29 mouse cellular contexts compared by ENCODE assay signal in the genomic region with DNA sequence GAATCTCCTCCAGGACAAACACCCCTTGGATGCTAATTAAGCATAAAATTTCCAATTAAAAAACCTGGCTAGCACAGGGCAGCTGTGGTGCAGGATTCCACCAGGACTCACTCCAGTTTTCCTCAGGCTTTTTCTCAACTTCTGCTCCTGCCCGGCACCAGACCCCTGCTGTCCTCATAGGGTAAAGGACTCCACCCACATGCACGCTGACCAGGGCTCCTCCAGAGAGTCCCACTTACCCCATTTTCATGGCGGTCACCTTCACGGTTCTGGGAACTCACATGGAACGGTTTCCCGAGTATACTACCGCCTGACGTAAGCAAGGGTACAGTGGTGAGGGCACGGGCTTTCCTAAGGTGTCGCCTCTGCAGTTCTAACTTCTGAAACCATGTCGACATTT. TPM values are rescaled to one million over a fixed set of nuclear protein-coding genes. Genes with fewer than 3 reads are reported as not detected.
A peak's percentile ranks its signal among the peaks of the same experiment; 100 is the strongest.
DNase-seq lines count a peak whose midpoint lies in the region; ATAC-seq and TF ChIP-seq lines count a peak whose summit lies in the region.
"Had no signal": no experiment of that assay in that cellular context is flagged by ENCODE, and none has a peak within 500 bp of the region (broad histone marks: within the 10 kb centered on the region; RNA-seq: fewer than 3 reads in every experiment).

No protein-coding gene starts in this region.

- H3K4me2 ChIP-seq in kidney, embryonic 14.5 days (replicated peaks; ENCODE audit: low read depth, low read length), result no peak overlapping the region
- H3K4me2 ChIP-seq: embryonic facial prominence, embryonic 13.5 days; forebrain, embryonic 12.5 days; forebrain, embryonic 15.5 days; heart, embryonic 12.5 days; heart, embryonic 15.5 days; hindbrain, embryonic 14.5 days had no signal

- peaks cover 8% of the 10 kb centered on the region; the same call in 1 of the 2 replicates for H3K36me3 ChIP-seq in kidney, embryonic 14.5 days (ENCODE audit: control insufficient read depth, insufficient read depth, low read length)

- TF ChIP-seq CTCF in gastrocnemius, adult 2 months (IDR thresholded peaks at IDR 0.05), result no peak

- no peak for ATAC-seq in kidney, embryonic 14.5 days (ENCODE audit: low FRiP score, low TSS enrichment)
- ATAC-seq: forebrain, embryonic 15.5 days; hindbrain, postnatal 0 days had no signal

- no peak overlapping the region for H3K9ac ChIP-seq in kidney, embryonic 14.5 days (ENCODE audit: low read depth, low read length)
- H3K9ac ChIP-seq: embryonic facial prominence, embryonic 13.5 days; forebrain, embryonic 12.5 days; forebrain, embryonic 15.5 days; heart, embryonic 12.5 days; heart, embryonic 15.5 days; hindbrain, embryonic 14.5 days had no signal

- DNase-seq in kidney, adult 18-20 months, result peak; percentile 55
- DNase-seq in kidney, adult 8-10 months, result peak; percentile 43 to 54
- DNase-seq in kidney, postnatal 10 days, result peak; percentile 31
- DNase-seq in kidney, postnatal 36 days, result peak; percentile 25 to 41
- DNase-seq in gastrocnemius, adult 2 months, result no peak
- no peak for DNase-seq in heart, postnatal 25 days (ENCODE audit: low spot score)
- no peak for DNase-seq in gastrocnemius, adult 8-10 months (ENCODE audit: low spot score in 2 of 2)
- DNase-seq: adrenal gland, adult 2 months; adrenal gland, postnatal 14 days; B cell, adult 2 months; cerebellum, adult 11-12 months; cerebellum, adult 8-10 months; cerebellum, postnatal 10 days; cerebellum, postnatal 36 days; embryo, embryonic 11 days; gastrocnemius, postnatal 25 days; heart, adult 18-20 months; heart, postnatal 10 days; heart, postnatal 4 days had no signal

- no peak overlapping the region for H3K4me3 ChIP-seq in kidney, embryonic 14.5 days (ENCODE audit: low read length)
- H3K4me3 ChIP-seq in gastrocnemius, adult 2 months, result no peak overlapping the region
- H3K4me3 ChIP-seq: embryonic facial prominence, embryonic 10.5 days; embryonic facial prominence, embryonic 13.5 days; erythroblast, embryonic 14.5 days; forebrain, embryonic 12.5 days; forebrain, embryonic 15.5 days; heart, embryonic 12.5 days; heart, embryonic 15.5 days had no signal

- no peak overlapping the region for H3K27ac ChIP-seq in kidney, embryonic 14.5 days (ENCODE audit: low read depth, low read length)
- H3K27ac ChIP-seq in gastrocnemius, adult 2 months, result no peak overlapping the region
- H3K27ac ChIP-seq: embryonic facial prominence, embryonic 10.5 days; embryonic facial prominence, embryonic 13.5 days; forebrain, embryonic 12.5 days; forebrain, embryonic 15.5 days; heart, embryonic 15.5 days; hindbrain, embryonic 14.5 days; hindbrain, postnatal 0 days had no signal

- H3K9me3 ChIP-seq in kidney, embryonic 14.5 days (ENCODE audit: control insufficient read depth, low read length), result no peaks in the 10 kb centered on the region
- H3K9me3 ChIP-seq: embryonic facial prominence, embryonic 10.5 days; embryonic facial prominence, embryonic 13.5 days; forebrain, embryonic 12.5 days; forebrain, embryonic 15.5 days; heart, embryonic 12.5 days; heart, embryonic 15.5 days had no signal

- no peaks in the 10 kb centered on the region for H3K27me3 ChIP-seq in kidney, embryonic 14.5 days (ENCODE audit: control insufficient read depth, insufficient read depth, low read length)
- H3K27me3 ChIP-seq: embryonic facial prominence, embryonic 13.5 days; forebrain, embryonic 12.5 days; forebrain, embryonic 15.5 days; heart, embryonic 12.5 days; heart, embryonic 15.5 days had no signal

- WGBS in kidney, embryonic 14.5 days, result 91% methylated on average over 11 of the region's 11 CpGs

- intact Hi-C loops in gastrocnemius, adult 2 months (cut with DNase I), result no loop called here
- intact Hi-C loops in heart, postnatal 25 days (cut with DNase I), result no loop called here

- peaks cover 25% of the 10 kb centered on the region for H3K4me1 ChIP-seq in kidney, embryonic 14.5 days (ENCODE audit: control insufficient read depth, insufficient read depth, low read length)

RNA-seq across cellular contexts. Expression of a gene that starts 23.2 kb away (rescaled TPM):
- 44.7 and 46.7 TPM in 2 replicates for polyA plus RNA-seq in kidney, embryonic 14.5 days (2014; fragmentation: Nextera tagmentation; extraction: Ambion mirVana)
- 10 to 100 TPM; 74.0 to 94.1 TPM for total RNA-seq in gastrocnemius, adult 2 months (2021)
- total RNA-seq in heart, postnatal 25 days (2021), result 100 to 1,000 TPM; 114 to 131 TPM
- total RNA-seq in gastrocnemius, adult 8-10 months (2022), result 10 to 100 TPM; 75.2 to 88.9 (median 78.6) TPM

Comparison
In these comparisons a context has a peak if more than half of its experiments do, and no peak if none do; other contexts are left out.
1. DNase-seq: peak in kidney, adult 18-20 months (single experiment), kidney, adult 8-10 months (2 of 2), kidney, postnatal 10 days (single experiment) and kidney, postnatal 36 days (2 of 2); none in gastrocnemius, adult 2 months (single experiment), heart, postnatal 25 days (single experiment) and gastrocnemius, adult 8-10 months (0 of 2).